Mouse (Mus musculus) ovary, postnatal 36 days (tissue): ENCODE data around the gene Ins2.

Experiments
- DNase-seq: peaks from one replicate; pipeline ENCODE4 v3.0.0; 2022; ENCODE audit warnings: low spot score, mixed read lengths

Gene Ins2

GRCm38 (mm10) chr7:142743281-142743680 lies at the start of gene Ins2:
Gene Ins2 (minus strand): TSS chr7:142743381.
- DNase-seq, result no peak

GRCm38 (mm10) chr7:142792650-142793275 lies 49.6 kb upstream of the Ins2 start:
- DNase-seq, result no peak

- DNase-seq, result no peak
Observed at GRCm38 (mm10) chr7:142789667-142790066, 46.5 kb upstream of the Ins2 start.

- DNase-seq, result no peak
Observed at GRCm38 (mm10) chr7:142737772-142738171, 5.4 kb downstream of the Ins2 start.

- DNase-seq, result no peak
Observed at GRCm38 (mm10) chr7:142736943-142737490, 6.2 kb downstream of the Ins2 start.

- no peak for DNase-seq
Observed at GRCm38 (mm10) chr7:142725973-142726372, 17.2 kb downstream of the Ins2 start.

- DNase-seq, result peak; percentile 16
Observed at GRCm38 (mm10) chr7:142720725-142721124, 22.5 kb downstream of the Ins2 start.

- peak; percentile 8 for DNase-seq
Observed at GRCm38 (mm10) chr7:142714783-142715498, 28.2 kb downstream of the Ins2 start.

GRCm38 (mm10) chr7:142706873-142707272 lies 36.3 kb downstream of the Ins2 start:
- no peak for DNase-seq

- DNase-seq, result no peak
Observed at GRCm38 (mm10) chr7:142699334-142699860, 43.8 kb downstream of the Ins2 start.

GRCm38 (mm10) chr7:142678611-142679010 lies 64.6 kb downstream of the Ins2 start:
- DNase-seq, result no peak

- no peak for DNase-seq
Observed at GRCm38 (mm10) chr7:142675644-142676043, 67.5 kb downstream of the Ins2 start.

- no peak for DNase-seq
Observed at GRCm38 (mm10) chr7:142675141-142675540, 68.0 kb downstream of the Ins2 start.

GRCm38 (mm10) chr7:142672120-142672519 lies 71.1 kb downstream of the Ins2 start:
- DNase-seq, result no peak

- no peak for DNase-seq
Observed at GRCm38 (mm10) chr7:142671067-142671466, 72.1 kb downstream of the Ins2 start.

- no peak for DNase-seq
Observed at GRCm38 (mm10) chr7:142669751-142670625, 73.2 kb downstream of the Ins2 start, which contains the start of gene Gm49394. Gene Gm49394 (minus strand): TSS chr7:142669942.

- DNase-seq, result no peak
Observed at GRCm38 (mm10) chr7:142668328-142668727, 74.9 kb downstream of the Ins2 start.

GRCm38 (mm10) chr7:142667521-142667920 lies 75.7 kb downstream of the Ins2 start:
- no peak for DNase-seq

GRCm38 (mm10) chr7:142666659-142667058 lies 76.5 kb downstream of the Ins2 start, which contains the start of gene Igf2:
Gene Igf2 (minus strand): TSS chr7:142666816.
- no peak for DNase-seq

GRCm38 (mm10) chr7:142666109-142666508 lies 77.1 kb downstream of the Ins2 start:
- no peak for DNase-seq

GRCm38 (mm10) chr7:142665364-142665763 lies 77.8 kb downstream of the Ins2 start:
- no peak for DNase-seq

GRCm38 (mm10) chr7:142664465-142665029 lies 78.6 kb downstream of the Ins2 start:
- DNase-seq, result no peak
